Mouse (Mus musculus): Measurements from ENCODE around the gene Cnot6.

Gene Cnot6

GRCm38 (mm10) chr11:49653079-49653408, 59.5 kb downstream of the Cnot6 start:
- DNase-seq, result no peak

GRCm38 (mm10) chr11:49652401-49653078, 60.0 kb downstream of the Cnot6 start:
- peak; percentile 80 to 91 for DNase-seq

- DNase-seq, result no peak
Observed at GRCm38 (mm10) chr11:49651762-49652322, 60.7 kb downstream of the Cnot6 start.

- DNase-seq, result no peak
Observed at GRCm38 (mm10) chr11:49650994-49651761, 61.3 kb downstream of the Cnot6 start.

- peak in 1 of 2 experiments; percentile 43 for DNase-seq
Observed at GRCm38 (mm10) chr11:49650113-49650993, 62.2 kb downstream of the Cnot6 start.

- no peak for DNase-seq
Observed at GRCm38 (mm10) chr11:49645677-49646076, 66.8 kb downstream of the Cnot6 start.

GRCm38 (mm10) chr11:49636449-49636848, 76.1 kb downstream of the Cnot6 start:
- no peak for DNase-seq

- DNase-seq, result no peak
Observed at GRCm38 (mm10) chr11:49635671-49636070, 76.9 kb downstream of the Cnot6 start.

- no peak for DNase-seq
Observed at GRCm38 (mm10) chr11:49634101-49634500, 78.4 kb downstream of the Cnot6 start.

- DNase-seq, result no peak
Observed at GRCm38 (mm10) chr11:49632256-49632655, 80.3 kb downstream of the Cnot6 start.

- DNase-seq, result no peak
Observed at GRCm38 (mm10) chr11:49631154-49631553, 81.4 kb downstream of the Cnot6 start.

GRCm38 (mm10) chr11:49626748-49627147, 85.8 kb downstream of the Cnot6 start:
- no peak for DNase-seq

- no peak for DNase-seq
Observed at GRCm38 (mm10) chr11:49625863-49626262, 86.7 kb downstream of the Cnot6 start.

- DNase-seq, result no peak
Observed at GRCm38 (mm10) chr11:49624156-49624555, 88.4 kb downstream of the Cnot6 start.

GRCm38 (mm10) chr11:49621953-49622352, 90.6 kb downstream of the Cnot6 start:
- no peak for DNase-seq
